Mouse (Mus musculus): ENCODE measurements at regions not wholly inside any gene's neighbourhood (a gene's known extent, or its start where the extent isn't known, plus 50 kb on each side); places are given as distances from the start of the nearest gene placed in this dataset.

DNA sequence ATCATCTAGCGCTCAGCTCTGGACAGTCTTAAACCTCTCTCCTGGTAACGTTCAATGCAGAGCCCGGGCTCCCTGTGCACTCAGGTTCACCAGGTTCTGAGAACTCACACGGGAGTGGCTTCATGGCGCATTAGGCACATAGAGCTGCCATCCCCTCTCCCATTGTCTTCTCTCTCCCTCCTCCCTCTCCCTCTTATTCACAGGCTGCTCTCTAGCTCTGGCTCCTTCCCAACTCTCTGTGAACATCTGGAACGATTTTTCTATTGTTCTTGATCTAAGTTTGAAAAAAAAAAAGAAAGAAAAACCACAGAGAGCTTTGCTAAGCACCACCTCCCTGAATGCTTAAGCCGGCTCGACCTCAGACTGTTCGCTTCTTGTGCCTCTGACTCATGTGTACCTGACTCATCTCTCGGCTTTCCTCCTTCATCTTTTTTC, 174.2 kb downstream of the Abhd5 start:
- H3K27me3 ChIP-seq (ENCODE audit: control insufficient read depth, insufficient read depth, low read length, poor library complexity, severe bottlenecking) = no peaks in the 10 kb centered on the region; the same call in none of the 2 replicates
- DNase-seq (ENCODE audit: low read depth, low spot score) = no peak
- H3K36me3 ChIP-seq (ENCODE audit: control insufficient read depth, insufficient read depth, low read length, poor library complexity, severe bottlenecking) = no peaks in the 10 kb centered on the region

DNA sequence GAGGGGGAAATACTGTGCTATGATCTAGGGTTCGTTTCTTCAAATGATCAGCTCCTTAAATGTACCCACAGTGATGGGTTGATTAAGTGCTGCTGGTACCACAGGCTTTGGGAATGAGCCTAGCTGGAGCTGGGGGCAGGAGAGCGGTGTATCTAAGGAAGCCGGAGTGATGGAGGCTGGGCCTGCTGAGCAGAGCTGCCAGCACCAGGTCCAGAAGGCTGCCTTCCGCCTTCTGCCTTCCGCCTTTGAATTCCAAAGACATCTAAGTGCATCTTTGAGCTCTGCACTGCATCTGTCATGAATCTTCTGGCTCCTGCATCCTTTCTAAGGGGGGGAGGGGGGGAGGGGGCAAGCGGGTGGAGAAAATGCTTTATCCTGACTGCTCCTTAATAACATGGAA, 176.9 kb downstream of the Abhd5 start:
- DNase-seq (ENCODE audit: low read depth, low spot score) = no peak
- H3K27me3 ChIP-seq (ENCODE audit: control insufficient read depth, insufficient read depth, low read length, poor library complexity, severe bottlenecking) = no peaks in the 10 kb centered on the region; the same call in none of the 2 replicates

DNA sequence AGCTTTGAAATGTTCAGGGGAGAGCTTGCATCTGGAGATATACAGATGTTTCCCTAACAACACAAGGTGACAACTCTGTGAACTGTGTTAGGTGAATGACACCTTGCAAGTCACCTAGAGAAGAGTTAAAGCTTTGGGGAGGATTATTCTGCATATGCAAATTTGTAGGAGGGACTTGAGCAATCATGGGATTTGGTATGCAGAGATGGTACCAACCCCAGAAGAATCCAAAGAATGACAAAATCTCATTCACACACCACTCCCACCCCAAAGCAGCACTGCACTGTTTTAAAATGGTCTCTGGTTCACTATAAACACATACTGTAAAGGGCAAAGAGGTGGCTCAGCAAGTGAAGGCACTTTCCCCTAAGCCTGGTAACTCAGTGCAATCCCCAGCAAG, 178.3 kb downstream of the Abhd5 start:
- no peak for DNase-seq (ENCODE audit: low read depth, low spot score)
- H3K36me3 ChIP-seq (ENCODE audit: control insufficient read depth, insufficient read depth, low read length, poor library complexity, severe bottlenecking) = no peaks in the 10 kb centered on the region
- H3K27me3 ChIP-seq (ENCODE audit: control insufficient read depth, insufficient read depth, low read length, poor library complexity, severe bottlenecking) = no peaks in the 10 kb centered on the region; the same call in 1 of the 2 replicates

More for the DNA sequence above, 176.9 kb downstream of the Abhd5 start:
- H3K36me3 ChIP-seq (ENCODE audit: control insufficient read depth, insufficient read depth, low read length, poor library complexity, severe bottlenecking) = no peaks in the 10 kb centered on the region

DNA sequence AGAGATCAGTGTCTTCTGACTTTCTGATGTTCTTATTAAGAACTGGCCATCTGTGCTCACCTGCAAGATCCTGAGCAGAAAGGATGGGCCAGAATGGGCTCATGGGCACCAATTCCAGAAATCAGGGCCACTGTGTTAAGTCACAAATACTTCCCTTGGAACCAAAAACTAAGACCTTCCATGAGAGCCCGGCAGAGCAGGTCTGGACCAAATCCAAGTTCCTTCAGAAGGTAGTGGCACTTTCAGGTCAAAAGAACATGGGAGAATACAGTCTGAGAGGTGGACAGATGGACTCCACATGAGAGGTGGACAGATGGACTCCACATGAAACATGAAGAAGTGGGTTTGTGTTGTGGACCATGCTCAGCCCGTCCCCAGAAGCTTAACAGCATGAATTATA, 180.4 kb downstream of the Abhd5 start:
- Histone ChIP-seq H3K27me3 (ENCODE audit: control insufficient read depth, insufficient read depth, low read length, poor library complexity, severe bottlenecking) (no peaks in the 10 kb centered on the region), H3K36me3 (ENCODE audit: control insufficient read depth, insufficient read depth, low read length, poor library complexity, severe bottlenecking) (no peaks in the 10 kb centered on the region)
- DNase-seq (ENCODE audit: low read depth, low spot score) = no peak

- H3K36me3 ChIP-seq (ENCODE audit: control insufficient read depth, insufficient read depth, low read length, poor library complexity, severe bottlenecking) = no peaks in the 10 kb centered on the region
- DNase-seq (ENCODE audit: low read depth, low spot score) = no peak
- H3K27me3 ChIP-seq (ENCODE audit: control insufficient read depth, insufficient read depth, low read length, poor library complexity, severe bottlenecking) = no peaks in the 10 kb centered on the region
Measured at GRCm38 (mm10) chr9:122534121-122534814, 182.9 kb downstream of the Abhd5 start.

- no peak for DNase-seq (ENCODE audit: low read depth, low spot score)
- Histone ChIP-seq H3K36me3 (ENCODE audit: control insufficient read depth, insufficient read depth, low read length, poor library complexity, severe bottlenecking) (no peaks in the 10 kb centered on the region), H3K27me3 (ENCODE audit: control insufficient read depth, insufficient read depth, low read length, poor library complexity, severe bottlenecking) (no peaks in the 10 kb centered on the region)
Measured at GRCm38 (mm10) chr9:122534965-122535364, 183.6 kb downstream of the Abhd5 start.

- DNase-seq (ENCODE audit: low read depth, low spot score) = no peak
- Histone ChIP-seq H3K36me3 (ENCODE audit: control insufficient read depth, insufficient read depth, low read length, poor library complexity, severe bottlenecking) (no peaks in the 10 kb centered on the region), H3K27me3 (ENCODE audit: control insufficient read depth, insufficient read depth, low read length, poor library complexity, severe bottlenecking) (no peaks in the 10 kb centered on the region)
Measured at GRCm38 (mm10) chr9:122540091-122540490, 188.7 kb downstream of the Abhd5 start.

- Histone ChIP-seq H3K27me3 (ENCODE audit: control insufficient read depth, insufficient read depth, low read length, poor library complexity, severe bottlenecking) (no peaks in the 10 kb centered on the region), H3K36me3 (ENCODE audit: control insufficient read depth, insufficient read depth, low read length, poor library complexity, severe bottlenecking) (no peaks in the 10 kb centered on the region)
- no peak for DNase-seq (ENCODE audit: low read depth, low spot score)
Measured at GRCm38 (mm10) chr9:122556051-122556450, 191.1 kb upstream of the Topaz1 start.

DNA sequence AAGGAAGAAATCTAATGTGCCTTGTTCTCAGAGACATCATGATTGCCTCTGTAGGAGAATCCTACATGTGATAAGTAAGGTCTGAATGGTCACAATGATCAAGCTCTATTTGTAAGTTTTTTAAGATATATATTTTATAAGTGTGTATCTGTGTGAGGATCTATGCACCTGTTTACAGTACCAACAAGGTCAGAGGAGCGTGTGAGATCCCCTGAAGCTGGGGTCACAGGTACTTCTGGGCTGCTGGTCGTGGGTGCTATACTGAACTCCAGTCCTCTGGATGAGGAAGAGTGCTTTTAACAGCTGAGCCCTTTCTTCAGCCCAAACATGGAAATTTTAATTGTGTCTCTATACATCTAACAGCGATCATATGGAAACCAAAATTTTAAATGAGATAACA, 181.1 kb upstream of the Topaz1 start:
- Histone ChIP-seq H3K36me3 (ENCODE audit: control insufficient read depth, insufficient read depth, low read length, poor library complexity, severe bottlenecking) (no peaks in the 10 kb centered on the region), H3K27me3 (ENCODE audit: control insufficient read depth, insufficient read depth, low read length, poor library complexity, severe bottlenecking) (no peaks in the 10 kb centered on the region)
- DNase-seq (ENCODE audit: low read depth, low spot score) = no peak

DNA sequence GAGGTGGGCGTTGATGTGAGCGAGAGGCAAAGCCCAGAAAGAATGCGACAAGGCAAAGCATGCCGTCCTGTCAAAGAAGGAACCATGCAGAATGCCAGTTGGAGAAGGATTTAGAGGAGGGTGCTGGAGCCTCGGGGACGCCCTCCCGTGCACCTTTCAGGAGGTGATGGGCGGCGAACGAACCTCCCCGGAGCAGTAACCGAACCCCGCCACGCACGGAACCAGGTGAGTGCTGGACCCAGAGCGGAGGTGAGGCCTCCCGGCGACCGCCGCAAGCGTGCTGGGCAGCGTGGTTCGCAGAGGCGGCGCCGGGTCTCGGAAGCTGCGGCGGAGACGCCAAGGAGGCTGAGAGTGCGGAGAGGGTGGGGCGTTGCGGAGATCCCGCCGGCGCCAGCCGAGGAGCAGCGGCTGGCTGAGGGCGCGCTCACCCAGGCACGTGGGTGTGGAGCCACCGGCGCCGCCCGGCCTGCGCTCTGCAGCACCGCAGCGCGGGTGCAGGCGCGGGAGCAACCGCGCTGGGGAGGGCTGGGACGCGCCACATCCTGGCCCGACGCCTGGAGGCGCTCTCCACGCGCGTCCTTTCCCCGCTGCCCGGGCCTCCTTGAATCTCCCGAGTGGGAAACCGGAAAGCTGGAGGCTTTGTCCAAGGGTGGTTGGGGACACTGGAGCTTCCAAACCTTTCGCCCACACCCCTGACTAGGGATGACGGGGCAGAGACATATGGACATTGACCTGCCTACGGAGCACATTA, 178.3 kb upstream of the Topaz1 start:
- DNase-seq (ENCODE audit: low read depth, low spot score) = no peak
- no peaks in the 10 kb centered on the region; the same call in none of the 2 replicates for H3K27me3 ChIP-seq (ENCODE audit: control insufficient read depth, insufficient read depth, low read length, poor library complexity, severe bottlenecking)
- no peaks in the 10 kb centered on the region for H3K36me3 ChIP-seq (ENCODE audit: control insufficient read depth, insufficient read depth, low read length, poor library complexity, severe bottlenecking)

- no peak for DNase-seq (ENCODE audit: low read depth, low spot score)
- Histone ChIP-seq H3K27me3 (ENCODE audit: control insufficient read depth, insufficient read depth, low read length, poor library complexity, severe bottlenecking) (no peaks in the 10 kb centered on the region; the same call in none of the 2 replicates), H3K36me3 (ENCODE audit: control insufficient read depth, insufficient read depth, low read length, poor library complexity, severe bottlenecking) (no peaks in the 10 kb centered on the region)
Measured at GRCm38 (mm10) chr9:122569511-122570455, 177.4 kb upstream of the Topaz1 start.

GRCm38 (mm10) chr9:122571001-122571400, 176.1 kb upstream of the Topaz1 start:
- DNase-seq (ENCODE audit: low read depth, low spot score) = no peak
- H3K36me3 ChIP-seq (ENCODE audit: control insufficient read depth, insufficient read depth, low read length, poor library complexity, severe bottlenecking) = no peaks in the 10 kb centered on the region
- no peaks in the 10 kb centered on the region; the same call in none of the 2 replicates for H3K27me3 ChIP-seq (ENCODE audit: control insufficient read depth, insufficient read depth, low read length, poor library complexity, severe bottlenecking)

DNA sequence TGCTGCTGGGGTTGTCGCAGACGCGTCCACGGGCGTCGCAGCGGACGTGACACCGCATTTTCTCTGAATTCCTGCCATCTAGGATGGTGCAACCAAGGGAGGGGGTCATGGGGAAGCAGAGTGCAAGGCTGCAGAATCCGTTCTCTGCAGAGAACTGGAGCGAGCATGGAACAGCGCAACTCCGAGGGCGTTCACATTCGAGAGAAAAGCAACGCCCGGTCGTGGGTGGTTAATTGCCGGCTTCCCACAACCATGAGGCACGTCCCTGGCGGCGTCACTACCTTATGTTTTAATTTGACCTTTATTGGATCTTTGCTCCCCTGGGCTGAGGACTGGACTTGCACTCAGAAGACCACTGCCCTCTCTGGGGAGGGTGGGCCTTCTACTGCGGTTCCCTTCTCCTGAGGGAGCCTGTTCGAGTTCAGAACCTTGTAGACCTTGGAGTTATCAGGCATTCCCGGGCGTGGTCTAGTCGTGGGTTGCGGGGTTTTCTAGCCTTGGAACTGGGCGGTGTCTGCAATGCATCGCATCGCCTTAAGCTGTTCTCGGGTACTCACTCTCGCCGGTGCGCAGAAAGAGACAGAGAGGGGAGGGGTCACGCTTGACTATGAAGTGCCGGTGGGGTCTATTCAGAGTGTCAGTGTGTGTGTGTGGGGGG, 175.6 kb upstream of the Topaz1 start:
- H3K27me3 ChIP-seq (ENCODE audit: control insufficient read depth, insufficient read depth, low read length, poor library complexity, severe bottlenecking) = no peaks in the 10 kb centered on the region; the same call in none of the 2 replicates
- no peaks in the 10 kb centered on the region for H3K36me3 ChIP-seq (ENCODE audit: control insufficient read depth, insufficient read depth, low read length, poor library complexity, severe bottlenecking)
- no peak for DNase-seq (ENCODE audit: low read depth, low spot score)

Measured in splenic B cell, adult 2 months (primary cell).